8 mouse cellular contexts compared by ENCODE assay signal in genomic region chr11:22002062-22002782, GRCm38 (mm10). TPM values are rescaled to one million over a fixed set of nuclear protein-coding genes. Genes with fewer than 3 reads are reported as not detected.
A peak's percentile ranks its signal among the peaks of the same experiment; 100 is the strongest.
DNase-seq lines count a peak whose midpoint lies in the region; ATAC-seq and TF ChIP-seq lines count a peak whose summit lies in the region.

No protein-coding gene starts in this region.

- no peak for TF ChIP-seq CTCF in olfactory bulb, adult 2 months (IDR thresholded peaks at IDR 0.05; ENCODE audit: insufficient read depth, low read depth, low read length)

- peak overlapping the region; percentile 66 for H3K4me3 ChIP-seq in brown adipose tissue, adult 24 weeks (ENCODE audit: insufficient read depth, low read depth, low read length)
- H3K4me3 ChIP-seq in heart, embryonic 11.5 days (ENCODE audit: low read depth, low read length), result peak overlapping the region; percentile 68
- H3K4me3 ChIP-seq in limb, embryonic 13.5 days, result peak overlapping the region; percentile 56
- H3K4me3 ChIP-seq in olfactory bulb, adult 2 months (ENCODE audit: insufficient read depth, low read depth, low read length), result peak overlapping the region; percentile 27

- no peak for TF ChIP-seq POLR2A in olfactory bulb, adult 2 months (IDR thresholded peaks at IDR 0.05; ENCODE audit: insufficient read depth, low read depth, low read length)

- no peaks in the 10 kb centered on the region for H3K36me3 ChIP-seq in heart, embryonic 11.5 days (ENCODE audit: control insufficient read depth, insufficient read depth, low read length)
- H3K36me3 ChIP-seq in limb, embryonic 13.5 days, result no peaks in the 10 kb centered on the region

- H3K9me3 ChIP-seq in heart, embryonic 11.5 days (replicated peaks; ENCODE audit: control insufficient read depth, low read length), result no peaks in the 10 kb centered on the region
- H3K9me3 ChIP-seq in limb, embryonic 13.5 days, result no peaks in the 10 kb centered on the region

- H3K4me1 ChIP-seq in brown adipose tissue, adult 24 weeks (ENCODE audit: control insufficient read depth, insufficient read depth, insufficient read length, low read length), result no peaks in the 10 kb centered on the region
- peaks cover 16% of the 10 kb centered on the region for H3K4me1 ChIP-seq in heart, embryonic 11.5 days (ENCODE audit: control insufficient read depth, insufficient read depth, low read length)
- H3K4me1 ChIP-seq in limb, embryonic 13.5 days, result peaks cover 42% of the 10 kb centered on the region
- peaks cover 24% of the 10 kb centered on the region for H3K4me1 ChIP-seq in olfactory bulb, adult 2 months (ENCODE audit: control insufficient read depth, insufficient read depth, low read length)

- under 1% methylated on average over 34 of the region's 34 CpGs for WGBS in heart, embryonic 11.5 days (ENCODE audit: insufficient replicate concordance)
- WGBS in limb, embryonic 13.5 days, result under 1% methylated on average over 34 of the region's 34 CpGs
- 2% methylated on average over 34 of the region's 34 CpGs for WGBS in olfactory bulb, adult 2 months

- peak overlapping the region; percentile 67 for H3K9ac ChIP-seq in heart, embryonic 11.5 days (ENCODE audit: low read depth, low read length)
- H3K9ac ChIP-seq in limb, embryonic 13.5 days, result peak overlapping the region; percentile 63

- peak; percentile 41 to 44 for DNase-seq in left cerebral cortex, postnatal 36 days (ENCODE audit: low spot score in 2 of 2)
- DNase-seq in left cerebral cortex, adult 9 months (ENCODE audit: low spot score in 2 of 2), result no peak

- H3K4me2 ChIP-seq in heart, embryonic 11.5 days, result peak overlapping the region; percentile 96
- peak overlapping the region; percentile 89 for H3K4me2 ChIP-seq in limb, embryonic 13.5 days (replicated peaks)

- intact Hi-C loops in left cerebral cortex, postnatal 36 days (cut with DNase I), result loop anchor here (5.0 to 10.0 kb wide), 2 partner anchors 193 to 430 kb away; partner anchors contain the start of genes Mdh1 and Wdpcp

- peaks cover 80% of the 10 kb centered on the region for H3K27me3 ChIP-seq in heart, embryonic 11.5 days (ENCODE audit: control insufficient read depth, insufficient read depth, low read length)
- peaks cover 87% of the 10 kb centered on the region for H3K27me3 ChIP-seq in limb, embryonic 13.5 days

- ATAC-seq in heart, embryonic 11.5 days (replicated peaks; ENCODE audit: insufficient number of reproducible peaks, low FRiP score, low TSS enrichment), result no peak
- no peak; the same call in 1 of the 2 replicates for ATAC-seq in limb, embryonic 13.5 days (ENCODE audit: low FRiP score, low read depth)
- no peak; the same call in 1 of the 2 replicates for ATAC-seq in granulocyte monocyte progenitor cell, adult 5-6 weeks (replicated peaks; ENCODE audit: poor library complexity, severe bottlenecking)
- ATAC-seq in inflammation-experienced regulatory T-cells, adult 6 months, result no peak

- no peak overlapping the region for H3K27ac ChIP-seq in brown adipose tissue, adult 24 weeks (replicated peaks; ENCODE audit: low read depth, low read length)
- no peak overlapping the region for H3K27ac ChIP-seq in heart, embryonic 11.5 days (ENCODE audit: low read depth, low read length)
- no peak overlapping the region for H3K27ac ChIP-seq in limb, embryonic 13.5 days
- H3K27ac ChIP-seq in olfactory bulb, adult 2 months (ENCODE audit: insufficient read depth, low read depth, low read length), result no peak overlapping the region

RNA-seq across cellular contexts. Expression of gene Otx1, which starts 0.5 kb away (rescaled TPM):
- total RNA-seq in left cerebral cortex, postnatal 36 days (2021), result 1 to 10 TPM; 6.1 to 6.2 TPM
- not detected in 2 replicates for polyA plus RNA-seq in brown adipose tissue, adult 24 weeks (2012; ENCODE audit: insufficient read depth, insufficient read length, missing spikeins)
- polyA plus RNA-seq in heart, embryonic 11.5 days (2014; fragmentation: Nextera tagmentation; extraction: Ambion mirVana), result 0.17 and 0.40 TPM in 2 replicates
- polyA plus RNA-seq in limb, embryonic 13.5 days (2015; fragmentation: Nextera tagmentation; extraction: Ambion mirVana), result 1.5 and 1.6 TPM in 2 replicates
- polyA plus RNA-seq in olfactory bulb, adult 2 months (2012; ENCODE audit: insufficient read depth, insufficient read length, low replicate concordance, missing spikeins), result not detected in 2 replicates
- not detected in 2 replicates for total RNA-seq in granulocyte monocyte progenitor cell, adult 5-6 weeks (2014; fragmentation: Nextera tagmentation)
- not detected in 2 replicates for total RNA-seq in granulocyte monocyte progenitor cell, adult 5-6 weeks (2017)
- polyA plus RNA-seq in inflammation-experienced regulatory T-cells, adult 6 months (2017; shearing (Covaris generic)), result not detected

Comparison
In these comparisons a context has a peak if more than half of its experiments do, and no peak if none do; other contexts are left out.
1. DNase-seq: peak in left cerebral cortex, postnatal 36 days (2 of 2); none in left cerebral cortex, adult 9 months (0 of 2).
2. Peak in every context shown above with its lines, with median percentiles within 50 percentile points of each other: H3K4me3 ChIP-seq.